Mouse (Mus musculus) limb, embryonic 12.5 days (tissue): Measurements from ENCODE around the gene Cyp2w1. TPM values are rescaled to one million over a fixed set of nuclear protein-coding genes. Genes with fewer than 3 reads are reported as not detected.

ENCODE experiments used
- ATAC-seq: fragments of 200-750 bp; cut with Nextera tagmentation; 2 replicates; pipeline ENCODE4 v1.8.0; 2017; ENCODE audit warnings: low read depth, moderate TSS enrichment; ENCODE audit not compliant: insufficient number of reproducible peaks, insufficient read depth, low FRiP score, low TSS enrichment
- H3K27ac ChIP-seq: fragments of 300-500 bp; sonication (generic); 2 replicates; pipeline ENCODE4 v1.5.1; 2016; ENCODE audit warnings: mild to moderate bottlenecking, moderate library complexity
- H3K27me3 ChIP-seq: fragments of 300-500 bp; sonication (generic); 2 replicates; pipeline ENCODE4 v1.6.1; 2016; ENCODE audit warnings: mild to moderate bottlenecking, moderate library complexity
- H3K36me3 ChIP-seq: fragments of 300-500 bp; sonication (generic); 2 replicates; pipeline ENCODE4 v1.6.1; 2016; ENCODE audit warnings: mild to moderate bottlenecking, moderate library complexity
- H3K4me1 ChIP-seq: fragments of 300-500 bp; sonication (generic); replicated peaks from 2 replicates; pipeline ENCODE4 v1.6.1; 2016
- H3K4me2 ChIP-seq: fragments of 300-500 bp; sonication (generic); 2 replicates; pipeline ENCODE4 v1.6.1; 2016; ENCODE audit warnings: mild to moderate bottlenecking, moderate library complexity
- H3K4me3 ChIP-seq: fragments of 300-500 bp; sonication (generic); replicated peaks from 2 replicates; pipeline ENCODE4 v1.5.1; 2016; ENCODE audit warnings: mild to moderate bottlenecking
- H3K9ac ChIP-seq: fragments of 300-500 bp; sonication (generic); replicated peaks from 2 replicates; pipeline ENCODE4 v1.6.1; 2016; ENCODE audit warnings: mild to moderate bottlenecking, moderate library complexity
- H3K9me3 ChIP-seq: fragments of 300-500 bp; sonication (generic); 2 replicates; pipeline ENCODE4 v1.6.1; 2016; ENCODE audit warnings: mild to moderate bottlenecking, moderate library complexity
- WGBS: fragments of 180-500 bp; shearing (Covaris S2); methylation state at CpG from one replicate; pipeline ENCODE4 v1.1.7; 2016; 5-methylcytosine and 5-hydroxymethylcytosine counted together
- polyA plus RNA-seq: library from polyadenylated mRNA; unstranded; fragments of >200 nt; fragmentation: Nextera tagmentation; extraction: Ambion mirVana; gene quantifications from 2 replicates; pipeline ENCODE4 v1.2.1, GENCODE M21; 2016

The Cyp2w1 gene
- polyA plus RNA-seq, 1 experiment from 2014 or later = 0.90 TPM

DNA sequence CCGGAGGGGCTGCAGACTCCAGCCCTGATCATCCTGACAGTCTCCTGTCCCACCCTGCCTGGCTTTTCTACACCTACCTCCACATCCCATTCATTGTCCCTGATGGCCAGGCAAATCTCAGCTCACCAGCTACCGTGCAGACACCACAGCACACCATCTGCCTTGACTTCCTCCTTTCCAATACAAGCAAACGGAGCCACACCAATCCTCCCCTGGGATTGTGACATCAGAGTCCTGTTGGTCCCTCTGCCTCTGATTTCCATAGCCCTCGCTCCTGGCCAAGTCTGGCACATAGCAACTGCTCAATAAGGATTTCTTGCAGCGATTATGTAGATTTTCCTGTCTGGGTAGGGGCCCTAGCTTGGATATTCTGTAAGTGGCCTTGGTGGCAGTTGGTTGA lies 1.3 kb upstream of the Cyp2w1 start, which contains the start of gene Cox19:
Gene Cox19, minus strand, starts transcription at position 285 of the 400 bp plus-strand sequence.
- Histone ChIP-seq H3K27me3 (peaks cover 11% of the 10 kb centered on the region), H3K27ac (peak within 1 kb of the TSS; percentile 41; the same call in 1 of the 2 replicates), H3K4me1 (peaks cover 25% of the 10 kb centered on the region), H3K9me3 (no peaks in the 10 kb centered on the region), H3K4me2 (peak within 1 kb of the TSS; percentile 32), H3K36me3 (no peaks in the 10 kb centered on the region), H3K9ac (peak within 1 kb of the TSS; percentile 40; the same call in 1 of the 2 replicates), H3K4me3 (peak within 1 kb of the TSS; percentile 15; the same call in 1 of the 2 replicates)
- ATAC-seq = no peak
- WGBS = 48% methylated on average over 5 of the region's 5 CpGs

DNA sequence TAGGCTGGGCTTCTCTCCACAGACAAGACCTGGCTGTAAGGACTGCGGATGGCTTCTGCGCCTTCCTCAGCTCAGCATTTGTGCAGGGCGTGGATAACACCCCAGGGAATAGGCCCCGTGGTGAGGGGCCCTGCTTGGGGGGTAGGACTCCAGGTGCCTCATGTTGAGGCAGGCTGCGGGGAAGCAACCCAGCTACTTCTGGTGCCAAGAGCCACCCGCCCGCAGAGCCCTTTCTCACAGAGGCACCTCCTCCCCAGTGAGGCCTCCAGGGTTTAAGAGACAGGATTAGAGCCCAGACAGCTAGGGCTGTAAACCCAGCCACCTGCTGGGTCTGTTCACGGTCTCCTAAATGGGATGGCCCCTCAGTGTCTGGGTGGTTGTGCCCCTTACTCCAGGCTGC lies 789 bp upstream of the Cyp2w1 start:
- ATAC-seq = 0 out of 2 replicates have a peak, but pooled peaks have one; percentile 22
- H3K27me3 ChIP-seq = peaks cover 11% of the 10 kb centered on the region
- 0 out of 2 replicates have a peak overlapping the region, but pooled peaks have one; percentile 3 for H3K4me3 ChIP-seq
- peak overlapping the region; percentile 32 for H3K4me2 ChIP-seq
- peak overlapping the region; percentile 40; the same call in 1 of the 2 replicates for H3K9ac ChIP-seq
- H3K27ac ChIP-seq = peak overlapping the region; percentile 41; the same call in 1 of the 2 replicates
- H3K9me3 ChIP-seq = no peaks in the 10 kb centered on the region
- WGBS = 16% methylated on average over 8 of the region's 8 CpGs
- no peaks in the 10 kb centered on the region for H3K36me3 ChIP-seq
- peaks cover 26% of the 10 kb centered on the region for H3K4me1 ChIP-seq

DNA sequence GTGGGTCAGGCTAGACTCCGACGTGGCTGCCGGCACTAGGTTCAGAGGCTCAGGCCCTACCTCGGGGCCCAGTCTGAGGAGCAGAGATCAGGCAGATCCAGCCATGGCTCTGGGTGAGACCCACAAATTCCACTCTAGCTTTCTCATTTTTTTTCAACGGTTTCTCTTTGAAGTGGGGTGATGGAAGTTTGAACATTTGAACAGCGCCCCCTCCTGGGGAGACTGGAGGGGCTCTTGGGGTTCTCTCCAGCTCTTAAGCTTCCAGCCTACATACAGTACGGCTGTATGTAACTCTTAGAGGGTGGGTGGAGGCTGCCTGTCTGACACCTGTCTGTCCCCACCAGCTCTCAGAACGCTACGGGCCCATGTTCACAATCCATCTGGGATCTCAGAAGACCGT lies 1.1 kb downstream of the Cyp2w1 start:
- H3K27ac ChIP-seq = no peak overlapping the region
- no peak overlapping the region for H3K4me3 ChIP-seq
- no peak for ATAC-seq
- H3K9ac ChIP-seq = no peak overlapping the region
- no peaks in the 10 kb centered on the region for H3K36me3 ChIP-seq
- H3K4me1 ChIP-seq = peaks cover 35% of the 10 kb centered on the region
- no peak overlapping the region for H3K4me2 ChIP-seq
- peaks cover 11% of the 10 kb centered on the region for H3K27me3 ChIP-seq
- 63% methylated on average over 10 of the region's 10 CpGs for WGBS
- H3K9me3 ChIP-seq = no peaks in the 10 kb centered on the region

DNA sequence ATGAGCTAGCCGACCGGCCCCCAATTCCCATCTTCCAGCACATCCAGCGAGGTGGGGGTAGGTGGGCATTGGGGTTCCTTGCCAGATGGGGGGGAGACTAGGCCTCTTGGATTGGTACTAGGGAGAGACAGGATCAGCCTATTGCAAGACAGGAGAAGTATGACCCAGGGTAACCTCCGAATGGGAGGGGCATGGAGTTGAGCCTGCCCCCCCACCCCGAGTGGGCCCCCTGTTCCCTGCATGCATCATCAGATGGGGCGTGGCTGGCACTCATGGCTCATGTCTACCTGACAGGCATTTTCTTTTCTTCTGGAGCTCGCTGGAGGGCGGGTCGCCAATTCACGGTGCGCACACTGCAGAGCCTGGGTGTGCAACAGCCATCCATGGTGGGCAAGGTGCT lies 1.5 kb downstream of the Cyp2w1 start:
- no peak overlapping the region for H3K4me3 ChIP-seq
- no peaks in the 10 kb centered on the region for H3K36me3 ChIP-seq
- no peak overlapping the region for H3K9ac ChIP-seq
- peaks cover 35% of the 10 kb centered on the region for H3K4me1 ChIP-seq
- WGBS = 87% methylated on average over 11 of the region's 11 CpGs
- no peak overlapping the region for H3K4me2 ChIP-seq
- H3K9me3 ChIP-seq = no peaks in the 10 kb centered on the region
- no peak overlapping the region for H3K27ac ChIP-seq
- ATAC-seq = no peak
- peaks cover 11% of the 10 kb centered on the region for H3K27me3 ChIP-seq

DNA sequence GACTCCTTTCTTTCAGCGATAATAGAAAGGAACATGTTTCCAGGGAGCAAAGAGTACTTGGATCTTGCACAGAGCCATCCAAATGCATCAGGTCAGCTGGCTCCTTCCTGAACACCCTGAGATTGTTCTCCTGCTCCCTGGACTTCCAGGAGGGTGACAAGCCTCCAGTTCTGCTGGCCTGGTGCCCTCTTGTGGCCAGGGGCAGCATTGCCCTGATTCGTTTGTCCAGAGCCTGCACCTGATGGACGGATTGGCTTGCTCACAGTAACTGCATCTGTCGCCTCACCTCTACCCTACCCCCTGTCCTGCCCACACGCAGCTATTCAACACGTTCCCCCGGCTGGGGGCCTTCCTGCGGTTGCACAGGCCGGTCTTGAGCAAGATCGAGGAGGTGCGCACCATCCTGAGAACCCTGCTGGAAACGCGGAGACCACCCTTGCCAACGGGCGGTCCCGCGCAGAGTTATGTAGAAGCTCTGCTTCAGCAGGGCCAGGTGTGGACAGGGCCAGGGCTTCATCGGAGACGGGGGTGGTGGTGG lies 2.9 kb downstream of the Cyp2w1 start:
- no peak overlapping the region for H3K9ac ChIP-seq
- H3K4me1 ChIP-seq = peaks cover 35% of the 10 kb centered on the region
- H3K4me3 ChIP-seq = no peak overlapping the region
- H3K27ac ChIP-seq = no peak overlapping the region
- 36% methylated on average over 19 of the region's 19 CpGs for WGBS
- H3K4me2 ChIP-seq = no peak overlapping the region
- no peak for ATAC-seq
- no peaks in the 10 kb centered on the region for H3K9me3 ChIP-seq
- peaks cover 1% of the 10 kb centered on the region; the same call in 1 of the 2 replicates for H3K36me3 ChIP-seq
- peaks cover 11% of the 10 kb centered on the region for H3K27me3 ChIP-seq

DNA sequence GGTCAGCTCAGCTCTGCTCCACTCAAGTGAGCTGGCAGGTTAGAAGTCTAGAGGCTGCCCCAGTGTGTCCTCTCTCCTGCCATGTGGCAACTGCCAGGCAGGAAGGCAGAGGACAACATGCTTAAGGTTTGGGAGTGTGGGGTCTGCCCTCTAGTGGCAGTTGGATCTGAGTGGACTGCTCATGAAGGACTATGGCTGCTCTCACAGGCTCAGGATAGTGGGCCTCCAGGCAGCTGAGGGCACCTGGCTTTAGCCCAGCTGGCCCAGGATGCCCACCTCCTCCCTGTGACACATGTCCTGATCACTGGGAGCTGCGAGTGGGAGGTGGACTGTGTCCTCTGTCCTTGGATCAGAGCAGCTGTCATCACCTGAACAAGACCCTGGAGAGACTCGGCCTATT lies 6.2 kb downstream of the Cyp2w1 start:
- ATAC-seq = no peak
- 79% methylated on average over 2 of the region's 2 CpGs for WGBS
- no peak overlapping the region for H3K4me3 ChIP-seq

DNA sequence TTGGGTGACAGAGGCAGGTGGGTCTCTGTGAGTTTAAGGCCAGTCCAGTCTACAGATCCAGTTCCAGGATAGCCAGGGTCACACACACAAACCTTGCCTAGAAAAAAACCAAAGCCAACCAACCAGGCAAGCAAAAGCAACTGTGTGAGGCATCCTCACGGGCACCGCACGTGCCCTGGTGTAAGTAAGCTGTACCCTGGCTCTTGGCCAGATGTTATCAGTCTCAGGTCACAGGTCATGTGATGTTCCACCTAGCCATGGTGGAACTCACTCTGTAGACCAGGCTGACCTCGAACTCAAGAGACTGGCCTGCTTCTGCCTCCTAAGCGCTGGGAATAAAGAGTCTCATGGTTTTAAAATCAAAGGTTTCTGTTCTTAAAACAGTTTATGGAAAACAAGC lies 6.8 kb downstream of the Cyp2w1 start:
- Histone ChIP-seq H3K4me3 (no peak overlapping the region), H3K27me3 (no peaks in the 10 kb centered on the region), H3K4me2 (no peak overlapping the region), H3K9me3 (no peaks in the 10 kb centered on the region), H3K4me1 (peaks cover 16% of the 10 kb centered on the region), H3K27ac (no peak overlapping the region), H3K36me3 (peaks cover 7% of the 10 kb centered on the region; the same call in 1 of the 2 replicates), H3K9ac (no peak overlapping the region)
- no peak for ATAC-seq
- 90% methylated on average over 5 of the region's 5 CpGs for WGBS

More for the DNA sequence above, 6.2 kb downstream of the Cyp2w1 start:
- Histone ChIP-seq H3K4me1 (peaks cover 15% of the 10 kb centered on the region), H3K9ac (no peak overlapping the region), H3K27ac (no peak overlapping the region), H3K4me2 (no peak overlapping the region), H3K9me3 (no peaks in the 10 kb centered on the region), H3K27me3 (no peaks in the 10 kb centered on the region), H3K36me3 (peaks cover 6% of the 10 kb centered on the region; the same call in 1 of the 2 replicates)

DNA sequence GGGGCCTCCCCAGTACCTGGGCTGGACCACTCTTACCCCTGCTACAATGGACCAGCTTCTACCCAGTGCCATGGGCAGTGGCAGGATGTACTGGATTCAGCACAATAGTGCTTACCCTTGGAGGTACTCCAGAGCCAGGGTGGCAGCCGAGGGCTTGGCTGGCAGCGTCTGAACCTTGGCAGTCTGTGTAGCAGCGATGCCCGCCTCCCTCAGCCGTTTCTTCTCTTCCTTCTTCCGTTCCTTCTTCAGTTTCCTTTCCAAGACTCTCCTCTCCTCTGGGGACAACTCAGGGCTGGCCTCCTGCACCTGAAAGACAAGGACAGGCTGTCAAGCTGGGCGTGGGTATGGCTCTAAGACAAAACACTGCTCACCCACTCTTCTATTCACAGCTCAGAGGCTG lies 11.4 kb downstream of the Cyp2w1 start:
- WGBS = 79% methylated on average over 7 of the region's 7 CpGs
- peaks cover 18% of the 10 kb centered on the region for H3K4me1 ChIP-seq
- no peak overlapping the region for H3K4me2 ChIP-seq
- ATAC-seq = no peak; the same call in 1 of the 2 replicates
- peaks cover 7% of the 10 kb centered on the region; the same call in 1 of the 2 replicates for H3K36me3 ChIP-seq
- no peak overlapping the region for H3K27ac ChIP-seq
- H3K9me3 ChIP-seq = no peaks in the 10 kb centered on the region
- H3K9ac ChIP-seq = no peak overlapping the region
- no peaks in the 10 kb centered on the region for H3K27me3 ChIP-seq
- no peak overlapping the region for H3K4me3 ChIP-seq

DNA sequence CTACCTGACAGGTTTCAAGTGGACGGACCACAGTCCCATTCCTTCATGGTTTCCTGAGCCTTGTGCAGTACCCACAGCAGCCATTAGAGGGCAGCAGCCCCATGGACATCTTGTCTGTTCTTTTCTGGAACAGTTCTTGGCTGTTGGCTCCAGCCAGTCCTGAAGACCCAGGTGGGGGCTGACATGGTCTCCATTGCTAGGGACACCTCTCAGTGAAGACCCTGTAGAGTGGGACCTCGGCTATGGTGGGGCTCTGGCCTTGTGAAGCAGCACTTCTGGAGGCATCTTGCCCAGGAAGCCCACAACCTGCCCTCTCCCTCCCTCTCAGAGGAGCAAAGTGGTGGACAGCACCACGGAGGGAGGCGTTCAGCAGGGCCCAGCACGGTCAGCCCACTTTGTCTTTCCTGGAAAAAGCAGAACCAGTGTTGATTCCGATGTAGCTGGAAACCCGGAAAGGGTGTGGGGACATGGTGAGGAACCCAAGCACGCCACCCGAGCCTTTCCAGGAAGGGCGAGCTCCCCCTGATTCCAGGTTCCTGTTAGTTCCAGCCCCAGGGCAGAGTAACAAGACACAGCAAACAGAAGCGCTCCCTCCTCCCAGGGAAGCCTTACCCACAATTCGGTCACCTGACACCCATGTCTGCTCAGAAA lies 12.0 kb downstream of the Cyp2w1 start:
- H3K27ac ChIP-seq = peak overlapping the region; percentile 26
- H3K27me3 ChIP-seq = no peaks in the 10 kb centered on the region
- peak overlapping the region; percentile 54 for H3K9ac ChIP-seq
- no peaks in the 10 kb centered on the region for H3K9me3 ChIP-seq
- peaks cover 7% of the 10 kb centered on the region; the same call in 1 of the 2 replicates for H3K36me3 ChIP-seq
- H3K4me2 ChIP-seq = peak overlapping the region; percentile 21; the same call in 1 of the 2 replicates
- peaks cover 18% of the 10 kb centered on the region for H3K4me1 ChIP-seq
- WGBS = 28% methylated on average over 12 of the region's 12 CpGs
- ATAC-seq = no peak; the same call in 1 of the 2 replicates
- H3K4me3 ChIP-seq = no peak overlapping the region

DNA sequence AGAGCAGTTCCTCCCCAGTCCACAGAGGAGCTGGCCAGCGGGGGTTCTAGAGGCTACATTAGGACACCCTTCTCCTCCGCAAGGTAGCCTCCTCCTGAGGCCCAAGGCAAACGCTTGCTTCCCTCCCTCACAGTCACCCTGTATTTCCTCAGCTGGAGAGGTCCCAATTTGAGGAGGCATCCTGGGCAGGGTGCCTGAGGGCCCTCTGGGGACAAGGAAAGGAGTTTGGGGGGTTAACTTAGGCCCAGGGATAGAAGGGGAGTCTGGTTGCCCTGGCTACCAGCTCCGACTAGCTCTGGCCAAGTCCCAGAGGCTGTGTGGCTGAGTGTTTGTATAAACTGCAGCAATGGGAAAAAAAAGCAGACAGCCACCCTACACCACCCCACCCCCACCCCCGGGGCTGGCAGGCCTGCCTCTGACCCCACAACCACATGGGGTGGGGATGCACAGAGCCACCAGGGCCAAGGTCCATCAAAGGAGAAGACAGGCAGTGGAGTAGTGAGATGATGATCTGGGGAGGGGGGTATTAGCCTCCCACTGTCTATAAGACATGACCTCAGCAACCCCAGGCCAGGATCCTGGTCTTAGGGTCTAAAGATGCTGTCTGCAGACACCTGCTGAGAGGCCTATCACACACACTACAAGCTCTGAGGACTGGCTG lies 12.6 kb downstream of the Cyp2w1 start:
- Histone ChIP-seq H3K4me2 (peak overlapping the region; percentile 21), H3K4me3 (no peak overlapping the region), H3K9me3 (no peaks in the 10 kb centered on the region), H3K27me3 (no peaks in the 10 kb centered on the region), H3K36me3 (peaks cover 7% of the 10 kb centered on the region; the same call in 1 of the 2 replicates), H3K4me1 (peaks cover 18% of the 10 kb centered on the region), H3K9ac (peak overlapping the region; percentile 54), H3K27ac (peak overlapping the region; percentile 26)
- WGBS = 33% methylated on average over 5 of the region's 5 CpGs
- ATAC-seq = no peak

DNA sequence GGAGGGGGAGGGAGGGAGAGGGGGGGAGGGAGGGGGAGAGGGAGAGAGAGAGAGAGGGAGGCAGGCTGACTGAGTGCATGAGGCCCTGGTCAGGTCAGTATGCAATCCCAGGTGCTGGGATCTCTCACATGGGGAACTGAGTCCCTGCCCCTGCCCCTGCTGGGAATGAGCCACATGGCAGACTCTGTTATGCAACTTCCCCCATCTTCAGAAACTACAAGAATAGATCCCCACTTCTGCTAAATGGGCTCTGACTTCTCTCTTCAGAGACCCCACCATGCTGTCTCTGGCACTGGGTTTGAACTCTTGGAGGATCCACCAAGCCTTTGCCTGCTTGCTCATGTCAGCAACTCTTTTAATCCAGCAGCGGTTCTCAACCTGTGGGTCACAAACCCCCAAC lies 13.4 kb downstream of the Cyp2w1 start:
- no peak overlapping the region for H3K4me2 ChIP-seq
- H3K27ac ChIP-seq = no peak overlapping the region
- WGBS = 73% methylated on average over 1 of the region's 1 CpGs

More for the DNA sequence above, 13.4 kb downstream of the Cyp2w1 start:
- ATAC-seq = no peak
- Histone ChIP-seq H3K9ac (no peak overlapping the region), H3K4me1 (peaks cover 24% of the 10 kb centered on the region), H3K9me3 (no peaks in the 10 kb centered on the region), H3K27me3 (no peaks in the 10 kb centered on the region), H3K4me3 (no peak overlapping the region), H3K36me3 (0 out of 2 replicates have a peak, but pooled peaks cover 3% of the 10 kb centered on the region)
